Mouse (Mus musculus) left cerebral cortex, adult 2 months (tissue): Measurements from ENCODE around the gene Ank2. TPM values are rescaled to one million over a fixed set of nuclear protein-coding genes. Genes with fewer than 3 reads are reported as not detected.
A peak's percentile ranks its signal among the peaks of the same experiment; 100 is the strongest.

Source experiments
- DNase-seq, 2 experiments: peaks; one replicate each; pipeline ENCODE4 v3.0.0; 2021 to 2022; ENCODE audit warnings: low spot score in 2 of 2, mixed read lengths in 1 of 2; ENCODE audit errors: extremely low spot score in 1 of 2
- H3K27ac ChIP-seq: fragments of 200-600 bp; 2 replicates; pipeline ENCODE4 v1.8.1; 2022
- H3K4me3 ChIP-seq: fragments of 200-600 bp; 2 replicates; pipeline ENCODE4 v1.8.1; 2022
- CTCF ChIP-seq: fragments of 200-600 bp; IDR thresholded peaks from 2 replicates; pipeline ENCODE4 v1.8.1; 2022; ENCODE audit warnings: antibody characterized with exemption, mild to moderate bottlenecking, moderate library complexity
- intact Hi-C: fragments of 180-260 bp; cut with DNase I; formaldehyde crosslinking; loops from one replicate; pipeline ENCODE4 v1.15.1; 2025
- microRNA-seq, 2 experiments: library from miRNA; unstranded; fragments of <30 nt; microRNA quantifications; one replicate each; pipeline ENCODE4 v1.2.0; 2021
- total RNA-seq, 2 experiments: library from RNA; stranded (reverse); gene quantifications; 2 replicates each; pipeline ENCODE4 v1.2.3; 2021

Gene Ank2
- total RNA-seq, 2 experiments from 2014 or later = 905 to 916 TPM

DNA sequence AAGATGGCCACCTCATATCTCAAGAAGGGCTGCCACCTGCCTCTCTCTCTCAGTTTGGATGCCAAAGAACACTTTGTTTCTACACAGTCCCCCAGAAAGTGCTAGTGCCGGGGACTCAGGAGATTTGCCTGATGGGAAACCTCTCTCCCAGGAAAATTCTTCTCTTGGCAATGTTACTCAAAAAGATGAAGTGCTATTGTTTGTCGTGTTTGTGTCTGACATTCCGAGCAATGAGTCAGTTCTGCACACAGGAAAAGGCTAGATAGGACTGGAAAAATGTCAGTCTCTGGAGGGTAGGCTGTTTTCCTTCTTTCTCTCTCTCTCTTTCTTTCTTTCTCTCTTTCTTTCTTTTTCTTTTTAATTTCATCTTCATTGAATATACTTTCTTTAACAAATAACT, 577.2 kb downstream of the Ank2 start:
- no peak for TF ChIP-seq CTCF
- DNase-seq = peak in 1 of 2 experiments; percentile 10
- Histone ChIP-seq H3K4me3 (no peak overlapping the region), H3K27ac (no peak overlapping the region; the same call in 1 of the 2 replicates)
- intact Hi-C loops = no loop called here

DNA sequence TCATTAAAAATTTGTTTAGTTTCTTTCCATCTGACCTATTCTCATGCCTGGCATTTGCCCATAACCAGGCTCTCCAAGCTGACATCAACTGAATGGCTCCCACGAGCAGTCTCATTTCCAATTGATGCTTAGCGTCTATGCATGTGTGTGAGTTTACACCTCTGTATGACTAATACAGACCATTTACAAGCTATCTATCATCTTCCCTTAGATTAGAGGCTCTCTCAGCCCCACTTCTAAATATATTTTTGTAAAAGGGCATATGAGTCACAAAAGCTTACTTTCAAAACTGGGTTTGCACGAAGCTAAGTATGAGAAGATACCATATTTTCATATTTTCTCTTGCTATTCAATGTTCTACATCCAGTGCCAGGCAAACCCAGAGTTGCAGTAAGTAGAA, 578.9 kb downstream of the Ank2 start:
- Histone ChIP-seq H3K27ac (peak overlapping the region; percentile 24; the same call in 1 of the 2 replicates), H3K4me3 (no peak overlapping the region)
- DNase-seq = peak in 1 of 2 experiments; percentile 12
- no peak for TF ChIP-seq CTCF
- intact Hi-C loops = no loop called here

DNA sequence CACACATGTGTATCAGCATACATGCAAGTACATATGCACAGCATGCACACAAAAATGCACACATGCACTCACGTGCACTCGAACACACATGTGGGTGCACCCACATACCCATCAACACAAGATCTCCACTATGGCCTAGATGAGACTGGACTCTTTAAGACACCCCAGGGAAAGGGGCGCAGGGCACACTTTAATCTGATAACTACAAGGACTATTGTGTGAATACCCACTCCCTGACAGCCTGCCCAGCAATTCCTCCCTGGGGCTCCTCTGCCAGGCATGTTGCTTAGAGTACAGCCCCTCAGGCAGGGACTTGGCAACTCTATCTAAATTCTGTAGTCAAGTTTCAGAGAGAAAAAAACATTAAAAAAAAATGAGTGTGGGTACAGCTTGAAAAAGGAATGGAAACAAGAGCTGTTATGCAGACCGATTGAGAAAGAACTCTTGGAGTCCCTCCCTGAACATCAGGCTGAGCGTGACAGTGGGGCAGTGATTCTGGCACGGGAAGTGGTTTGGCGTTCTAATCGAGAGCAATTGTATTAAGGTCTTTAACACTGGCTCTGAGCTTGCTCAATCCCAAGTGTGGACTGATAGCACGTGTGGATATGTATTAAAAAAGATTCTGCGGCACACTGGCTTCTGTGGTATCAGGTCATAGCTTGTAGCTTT, 580.2 kb downstream of the Ank2 start:
- DNase-seq = peak in 1 of 2 experiments; percentile 10
- intact Hi-C loops = no loop called here
- no peak overlapping the region for H3K4me3 ChIP-seq
- no peak for TF ChIP-seq CTCF
- no peak overlapping the region for H3K27ac ChIP-seq

DNA sequence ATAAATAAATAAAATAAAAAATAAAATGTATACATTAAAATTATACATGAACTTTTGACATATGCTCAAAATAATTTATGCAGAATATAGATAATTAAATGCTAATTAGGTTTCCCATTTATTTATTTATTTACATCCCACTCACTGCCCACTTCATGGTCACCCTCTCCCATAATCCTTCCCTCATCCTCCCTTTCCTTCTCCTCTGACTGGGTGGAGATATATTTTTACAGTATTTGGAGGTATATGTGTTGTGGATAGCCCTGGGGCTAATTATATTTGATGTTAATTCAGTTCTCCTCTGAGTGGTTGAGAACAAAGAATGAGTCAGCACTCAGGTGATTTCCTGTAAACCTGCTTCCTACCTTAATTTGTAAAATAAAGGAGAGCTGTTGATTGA, 582.8 kb downstream of the Ank2 start:
- DNase-seq = no peak
- Histone ChIP-seq H3K4me3 (no peak overlapping the region), H3K27ac (no peak overlapping the region)
- intact Hi-C loops = no loop called here
- no peak for TF ChIP-seq CTCF

DNA sequence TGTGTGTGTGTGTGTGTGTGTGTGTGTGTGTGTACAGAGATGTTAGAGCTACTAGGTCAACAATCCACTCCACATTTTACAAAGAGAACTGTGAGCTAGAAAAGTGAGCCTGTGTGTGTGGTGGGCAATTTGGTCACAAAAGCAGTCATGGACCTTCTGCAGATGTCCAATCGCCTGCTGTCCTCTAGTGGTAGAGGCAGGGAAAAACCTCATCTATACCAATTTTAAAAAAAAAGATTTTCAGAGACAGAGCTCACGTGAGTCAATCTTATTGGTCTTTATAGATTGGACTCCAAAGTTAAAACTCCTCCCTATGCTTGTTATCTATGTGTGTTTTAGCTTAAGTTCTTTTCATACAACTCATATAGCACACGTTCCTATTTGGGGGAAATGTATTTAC, 595.6 kb downstream of the Ank2 start:
- intact Hi-C loops = loop anchor here (2.0 to 5.0 kb wide), 4 partner anchors 306 to 1055 kb away; partner anchors contain the start of gene Camk2d
- peak; percentile 85 for TF ChIP-seq CTCF
- Histone ChIP-seq H3K27ac (no peak overlapping the region), H3K4me3 (no peak overlapping the region)
- no peak for DNase-seq

DNA sequence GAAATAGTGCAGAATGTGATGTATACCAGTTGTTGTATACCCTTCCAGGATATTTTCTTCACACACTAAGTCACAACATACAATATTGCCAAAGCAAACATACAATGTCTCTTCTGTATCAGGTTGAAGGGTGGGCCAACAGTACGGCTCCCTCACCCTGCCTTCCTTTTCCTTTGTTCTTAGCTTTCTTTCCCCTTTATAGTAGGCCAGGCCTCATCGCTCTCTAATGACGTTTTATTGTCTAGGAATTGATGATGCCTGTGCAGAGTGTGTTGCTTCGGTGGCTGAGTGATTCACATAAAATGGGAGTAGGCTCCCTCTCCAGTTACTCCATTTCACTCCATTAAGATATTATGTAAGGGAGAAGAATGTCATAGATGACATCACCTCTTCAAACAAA, 612.5 kb downstream of the Ank2 start:
- no peak for DNase-seq
- intact Hi-C loops = no loop called here
- H3K27ac ChIP-seq = no peak overlapping the region
- no peak for TF ChIP-seq CTCF
- no peak overlapping the region for H3K4me3 ChIP-seq

DNA sequence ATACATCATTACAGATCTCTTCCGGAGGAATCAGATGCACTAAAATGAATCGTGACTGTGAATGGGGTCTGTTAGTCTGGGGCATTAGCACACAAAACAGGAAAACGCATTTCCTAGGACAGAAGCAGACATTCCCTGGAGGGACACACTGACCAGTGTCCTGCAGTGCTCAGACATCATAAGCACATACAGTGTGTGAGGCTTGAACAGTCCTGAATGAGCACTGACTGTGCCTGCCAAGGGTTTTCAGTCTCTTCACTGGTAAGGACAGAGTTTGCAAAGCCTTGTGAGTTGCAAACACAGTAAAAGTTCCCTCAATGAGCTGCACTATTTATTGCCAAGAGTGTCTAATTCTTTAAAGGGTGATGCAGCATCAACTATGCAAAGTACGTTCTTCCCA, 613.1 kb downstream of the Ank2 start:
- intact Hi-C loops = no loop called here
- DNase-seq = no peak
- TF ChIP-seq CTCF = no peak
- H3K27ac ChIP-seq = no peak overlapping the region
- no peak overlapping the region for H3K4me3 ChIP-seq

DNA sequence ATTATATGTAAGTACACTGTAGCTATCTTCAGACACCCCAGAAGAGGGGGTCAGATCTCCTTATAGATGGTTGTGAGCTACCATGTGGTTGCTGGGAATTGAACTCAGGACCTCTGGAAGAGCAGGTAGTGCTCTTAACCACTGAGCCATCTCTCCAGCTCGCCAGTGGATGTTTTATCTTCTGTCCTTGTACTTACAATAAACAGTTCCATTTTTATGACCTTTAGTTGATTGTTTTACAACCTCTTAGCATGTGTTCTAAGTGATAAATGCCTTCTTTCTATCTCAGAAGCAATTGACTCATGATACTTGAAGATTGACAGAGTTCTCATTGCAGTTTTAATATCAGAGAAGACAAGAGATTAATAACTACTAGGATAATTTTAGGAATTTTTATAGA, 620.9 kb downstream of the Ank2 start:
- H3K27ac ChIP-seq = no peak overlapping the region
- H3K4me3 ChIP-seq = no peak overlapping the region
- DNase-seq = no peak
- intact Hi-C loops = no loop called here
- no peak for TF ChIP-seq CTCF

Small RNAs within 50 kb of the gene (microRNA-seq; reads per million reads assigned to microRNA genes)
- 0 reads per million in 2 experiments for gene Gm44494
- 0 to 0.24 reads per million in 2 experiments for gene Mir302a
- gene Mir302b = 0 to 0.24 reads per million in 2 experiments
- gene Mir302c = 0.24 to 0.48 reads per million in 2 experiments
- 0 to 0.24 reads per million in 2 experiments for gene Mir302d
- gene Mir367 = 0 reads per million in 2 experiments

Other genes starting within 250 kb of the Ank2 start
- 10 to 100 TPM; 16.8 to 19.2 TPM for gene Larp7, start 54.0 kb upstream of the Ank2 start, total RNA-seq
- 1 to 10 TPM; 2.6 to 3.5 TPM for gene Zgrf1, start 54.1 kb upstream of the Ank2 start, total RNA-seq
- gene Neurog2, start 133.8 kb upstream of the Ank2 start, total RNA-seq = under 1 TPM; 0.25 to 0.65 TPM